Mouse (Mus musculus) MEL (cell line): ENCODE measurements around the gene Aldh1a3.

Experiments used
- CTCF ChIP-seq, 3 experiments: IDR thresholded peaks in 2 of 3; conservative IDR thresholded peaks in 1 of 3; 2 replicates each; pipeline ENCODE4 v1.5.1; 2011 to 2012; ENCODE audit warnings: low read length in 3 of 3, low read depth in 2 of 3, mild to moderate bottlenecking in 2 of 3, improper control_type of control experiment in 1 of 3, inconsistent platforms in 1 of 3, mixed read lengths in 1 of 3, moderate library complexity in 1 of 3; ENCODE audit not compliant: control insufficient read depth in 1 of 3, insufficient read depth in 1 of 3, poor library complexity in 1 of 3, severe bottlenecking in 1 of 3
- E2F4 ChIP-seq: IDR thresholded peaks from 2 replicates; pipeline ENCODE4 v1.6.1; 2011; ENCODE audit warnings: low read depth, low read length, improper control_type of control experiment, borderline replicate concordance
- ELF1 ChIP-seq: IDR thresholded peaks from 2 replicates; pipeline ENCODE4 v1.6.1; 2014; ENCODE audit warnings: low read depth, mild to moderate bottlenecking, inconsistent platforms, low read length, improper control_type of control experiment, moderate library complexity
- GATA1 ChIP-seq: IDR thresholded peaks from 2 replicates; pipeline ENCODE4 v1.6.1; 2011; ENCODE audit warnings: low read depth, low read length, improper control_type of control experiment
- MAX ChIP-seq: IDR thresholded peaks from 2 replicates; pipeline ENCODE4 v1.6.1; 2011; ENCODE audit warnings: low read length, improper control_type of control experiment
- MAZ ChIP-seq: IDR thresholded peaks from 2 replicates; pipeline ENCODE4 v1.6.1; 2012; ENCODE audit warnings: low read depth, mild to moderate bottlenecking, inconsistent platforms, low read length, improper control_type of control experiment
- NRF1 ChIP-seq: IDR thresholded peaks from 2 replicates; pipeline ENCODE4 v1.6.1; 2014; ENCODE audit warnings: low read depth, mild to moderate bottlenecking, inconsistent platforms, low read length, improper control_type of control experiment, moderate library complexity; ENCODE audit not compliant: poor library complexity, insufficient read depth, severe bottlenecking
- POLR2A ChIP-seq, 2 experiments: IDR thresholded peaks; 2 replicates each; pipeline ENCODE4 v1.6.1; 2011 to 2012; ENCODE audit warnings: low read length in 2 of 2, mild to moderate bottlenecking in 2 of 2, control low read depth in 1 of 2, improper control_type of control experiment in 1 of 2, low read depth in 1 of 2, moderate library complexity in 1 of 2; ENCODE audit not compliant: control insufficient read depth in 1 of 2, insufficient read depth in 1 of 2, poor library complexity in 1 of 2
- RAD21 ChIP-seq: IDR thresholded peaks from 2 replicates; pipeline ENCODE4 v1.6.1; 2011; ENCODE audit warnings: mild to moderate bottlenecking, low read depth, low read length, improper control_type of control experiment
- SIN3A ChIP-seq: IDR thresholded peaks from 2 replicates; pipeline ENCODE4 v1.6.1; 2012; ENCODE audit warnings: low read length, improper control_type of control experiment, inconsistent platforms

DNA sequence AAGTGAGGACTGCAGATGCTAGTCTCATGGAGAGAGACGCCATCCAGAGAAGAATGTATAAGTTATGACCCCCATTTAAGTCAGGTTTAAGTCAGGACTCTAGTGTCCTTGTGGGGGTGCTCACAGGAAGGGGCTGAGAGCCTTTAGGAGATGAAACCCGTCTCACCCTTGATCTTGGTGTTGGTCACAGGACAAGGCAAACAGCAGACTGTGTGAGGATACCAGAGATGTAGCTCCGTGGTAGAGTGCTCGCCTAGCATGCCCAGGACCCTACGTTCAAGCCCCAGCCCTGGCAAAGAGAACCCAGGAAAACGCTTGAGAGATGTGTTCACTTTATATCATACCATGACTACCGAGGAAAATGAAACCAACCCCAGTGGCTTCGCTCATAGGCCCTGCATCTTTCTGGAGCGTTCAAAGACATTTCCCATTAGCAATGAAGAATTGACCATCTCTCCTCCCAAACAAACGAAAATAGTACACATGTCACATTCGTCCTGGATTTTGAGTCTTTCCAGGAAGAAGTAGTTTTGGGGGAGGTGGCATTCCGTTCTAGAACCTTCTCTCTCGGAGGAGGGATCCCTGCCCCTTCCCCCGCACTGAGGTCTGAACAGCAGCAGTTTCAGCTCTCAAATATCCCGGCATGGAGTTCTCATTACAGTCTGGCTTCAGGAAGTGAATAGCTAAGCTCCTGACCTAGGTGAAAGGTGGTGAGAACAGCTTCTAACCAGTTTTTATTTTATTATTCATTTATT is 21.6 kb upstream of the Aldh1a3 start:
- TF ChIP-seq CTCF (IDR thresholded peaks at IDR 0.05 in 2 of 3, conservative IDR thresholded peaks at IDR 0.05 in 1 of 3; ENCODE audit: control insufficient read depth in 1 of 3, insufficient read depth in 1 of 3, low read depth in 2 of 3, low read length in 3 of 3, poor library complexity in 1 of 3, severe bottlenecking in 1 of 3) = no peak
- no peak for TF ChIP-seq MAZ
- TF ChIP-seq MAX = 0 out of 2 replicates have a peak, but pooled peaks have one; percentile 35
- TF ChIP-seq GATA1 = no peak
- TF ChIP-seq ELF1 = peak; percentile 34; the same call in 1 of the 2 replicates
- no peak for TF ChIP-seq E2F4
- TF ChIP-seq POLR2A (IDR thresholded peaks at IDR 0.05; ENCODE audit: control insufficient read depth in 1 of 2, insufficient read depth in 1 of 2, low read depth in 1 of 2, low read length in 2 of 2, poor library complexity in 1 of 2) = 0 out of 4 replicates have a peak, but pooled peaks of 1 of the 2 experiments have one; percentile 15
- TF ChIP-seq RAD21 = no peak
- TF ChIP-seq NRF1 = no peak
- peak; percentile 57 for TF ChIP-seq SIN3A
